Mouse (Mus musculus): ENCODE results near the gene Rasal2.

GRCm38 (mm10) chr1:157417414-157417813, 5.0 kb upstream of the Rasal2 start:
- TF ChIP-seq CEBPB (IDR thresholded peaks at IDR 0.05; ENCODE audit: low read depth) (no peak), CTCF (IDR thresholded peaks at IDR 0.05; ENCODE audit: control insufficient read depth, insufficient read depth, insufficient read length) (no peak), FOSL1 (IDR thresholded peaks at IDR 0.05; ENCODE audit: insufficient read depth, low read length, poor library complexity, severe bottlenecking) (no peak), MAX (IDR thresholded peaks at IDR 0.05) (no peak), USF1 (IDR thresholded peaks at IDR 0.05; ENCODE audit: low read depth) (no peak), MYOG (IDR thresholded peaks at IDR 0.05; ENCODE audit: control insufficient read depth, extremely low read depth, insufficient read length) (no peak), MYOD1 (IDR thresholded peaks at IDR 0.05; ENCODE audit: control insufficient read depth, insufficient read length, low read depth) (no peak)
